Mouse (Mus musculus) left cerebral cortex, adult 18-20 months (tissue): Measurements from ENCODE around the gene Rilp. TPM values are rescaled to one million over a fixed set of nuclear protein-coding genes. Genes with fewer than 3 reads are reported as not detected.

Experiments
- DNase-seq, 2 experiments: peaks; one replicate each; pipeline ENCODE4 v3.0.0; 2021 to 2022; ENCODE audit warnings: low spot score in 2 of 2, mixed read lengths in 1 of 2
- long read RNA-seq, 2 experiments: library from polyadenylated mRNA; stranded (forward); transcript quantifications; one replicate each; pipeline ENCODE4 v2.0.0; 2021
- total RNA-seq, 2 experiments: library from RNA; stranded (reverse); gene quantifications; 2 replicates each; pipeline ENCODE4 v1.2.3; 2021

The Rilp gene
- 1 to 10 TPM; 1.6 to 1.8 TPM for total RNA-seq
- long read RNA-seq, experiment 1, partial matches to known transcripts: 0 of 4 reads
- long read RNA-seq, experiment 1, other reads (novel, unspliced or antisense): 2 of 4 reads
- long read RNA-seq, experiment 2, partial matches to known transcripts: 0 of 3 reads
- long read RNA-seq, experiment 2, other reads (novel, unspliced or antisense): 0 of 3 reads

GRCm38 (mm10) chr11:75509741-75510626, at the start of gene Rilp:
Rilp (plus strand) TSS chr11:75510094.
- DNase-seq: no peak

- DNase-seq: peak; percentile 87
Observed at GRCm38 (mm10) chr11:75460103-75460843, 49.6 kb upstream of the Rilp start.

DNA sequence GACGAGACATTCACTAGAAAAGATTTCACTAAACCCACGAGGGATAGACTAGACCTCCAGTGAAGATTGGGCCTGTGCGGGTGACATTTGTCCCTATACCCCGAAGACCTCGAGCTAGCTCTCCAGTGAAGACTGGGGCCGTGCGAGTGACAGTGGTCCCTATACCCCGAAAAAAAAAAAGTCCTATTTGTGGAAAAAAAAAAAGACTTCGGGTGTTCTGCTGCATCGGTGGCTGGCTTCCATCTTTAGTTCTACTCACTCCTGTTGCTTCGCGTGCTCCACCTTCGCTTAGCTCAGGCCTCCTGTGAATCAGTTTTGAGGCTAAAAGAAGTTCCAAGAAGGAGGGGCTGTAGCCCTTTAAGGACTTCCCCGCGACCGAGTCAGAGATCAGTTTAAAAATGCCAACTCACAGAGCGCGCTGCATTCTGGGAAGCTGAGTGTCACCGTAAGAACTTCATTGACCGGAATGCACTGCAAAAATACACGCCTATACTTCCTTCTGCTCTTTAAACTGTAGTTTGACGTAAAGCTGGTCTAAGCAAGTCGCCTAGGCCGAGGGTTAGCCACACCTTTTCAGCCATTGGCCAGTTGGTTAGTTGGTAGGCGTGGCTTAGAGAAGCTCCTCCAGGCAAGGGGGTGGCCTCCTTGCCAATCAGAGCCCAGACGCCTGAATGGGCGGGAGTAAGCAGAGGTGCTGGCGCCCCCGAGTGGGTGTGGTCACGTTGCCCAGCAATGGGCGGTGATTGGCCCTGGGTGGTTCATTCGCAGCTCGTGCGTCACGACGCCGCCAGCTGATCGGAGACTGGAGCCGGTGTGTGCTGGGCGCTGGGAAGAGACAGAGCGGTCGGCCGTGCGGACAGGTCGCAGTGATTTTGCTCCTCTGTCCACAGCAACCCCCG, 48.8 kb upstream of the Rilp start, which contains the start of gene Tlcd2:
Tlcd2 (plus strand) TSS at position 872 of the 899 bp plus-strand sequence.
- peak; percentile 98 to 99 for DNase-seq

DNA sequence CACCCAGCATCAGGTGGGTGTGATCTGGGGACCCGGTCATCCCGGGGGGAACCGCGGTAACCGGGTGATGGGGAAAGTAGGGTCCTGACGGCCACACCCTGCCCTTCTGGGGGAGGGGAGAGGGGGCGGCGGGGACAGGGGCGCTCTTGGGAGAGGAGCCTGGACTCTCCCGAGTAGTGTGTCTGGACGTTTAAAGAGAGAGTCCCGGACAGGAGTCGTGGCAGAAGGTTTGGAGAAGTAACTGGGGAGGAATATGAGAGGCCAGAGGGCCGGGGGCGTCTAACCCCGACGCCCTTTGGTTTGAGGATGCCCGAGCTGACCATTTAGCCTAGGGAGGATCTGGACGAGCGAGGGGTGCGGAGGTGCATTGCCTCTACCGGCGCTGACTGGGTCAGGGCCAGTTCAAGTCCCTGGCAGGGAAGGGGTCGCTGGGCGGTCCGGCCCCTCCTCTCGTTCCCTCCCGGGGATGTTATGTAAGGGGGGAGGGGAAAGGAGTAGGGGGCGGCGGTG, 48.1 kb upstream of the Rilp start:
- no peak for DNase-seq

GRCm38 (mm10) chr11:75462253-75462783, 47.6 kb upstream of the Rilp start:
- DNase-seq: peak in 1 of 2 experiments; percentile 36

- DNase-seq: peak; percentile 51 to 60
Observed at GRCm38 (mm10) chr11:75462865-75463336, 47.0 kb upstream of the Rilp start.

- DNase-seq: no peak
Observed at GRCm38 (mm10) chr11:75463624-75464023, 46.3 kb upstream of the Rilp start.

- DNase-seq: no peak
Observed at GRCm38 (mm10) chr11:75464417-75464816, 45.5 kb upstream of the Rilp start.

GRCm38 (mm10) chr11:75465051-75465450, 44.8 kb upstream of the Rilp start:
- no peak for DNase-seq

- DNase-seq: no peak
Observed at GRCm38 (mm10) chr11:75466731-75467505, 43.0 kb upstream of the Rilp start.

DNA sequence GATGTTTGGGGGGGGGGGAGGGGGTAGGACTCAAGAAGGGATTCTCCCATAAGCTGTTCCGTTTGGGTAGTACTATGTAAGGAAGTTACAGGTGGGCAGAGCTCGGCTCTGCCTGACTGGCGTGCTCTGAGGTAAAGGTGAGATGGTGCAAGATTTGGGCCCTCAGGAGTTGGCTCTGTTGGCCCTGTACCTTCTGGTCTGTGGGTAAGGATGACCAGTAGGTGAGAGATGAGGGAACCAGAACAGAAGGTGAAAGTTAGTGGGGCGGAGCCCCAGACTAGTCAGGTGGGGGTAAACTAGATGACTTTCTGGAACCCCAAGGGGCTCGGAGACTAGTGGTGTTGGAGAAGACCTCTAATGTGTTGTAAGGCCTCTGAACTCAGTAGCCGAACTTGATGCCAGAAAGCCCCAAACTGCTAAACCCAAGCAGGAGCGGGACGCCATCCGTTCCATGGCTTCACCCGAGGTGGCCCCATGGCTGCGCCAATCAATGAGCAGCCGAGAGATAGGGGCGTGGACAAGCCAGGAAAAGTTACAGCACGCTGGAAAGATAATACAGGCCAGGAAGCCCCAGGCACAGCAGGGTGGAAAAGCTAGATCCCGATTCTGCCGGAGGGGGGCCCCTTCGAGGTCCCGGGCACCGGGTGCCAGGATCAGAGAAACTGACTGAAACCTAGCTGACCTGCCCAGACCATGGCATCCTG, 42.2 kb upstream of the Rilp start:
- no peak for DNase-seq

DNA sequence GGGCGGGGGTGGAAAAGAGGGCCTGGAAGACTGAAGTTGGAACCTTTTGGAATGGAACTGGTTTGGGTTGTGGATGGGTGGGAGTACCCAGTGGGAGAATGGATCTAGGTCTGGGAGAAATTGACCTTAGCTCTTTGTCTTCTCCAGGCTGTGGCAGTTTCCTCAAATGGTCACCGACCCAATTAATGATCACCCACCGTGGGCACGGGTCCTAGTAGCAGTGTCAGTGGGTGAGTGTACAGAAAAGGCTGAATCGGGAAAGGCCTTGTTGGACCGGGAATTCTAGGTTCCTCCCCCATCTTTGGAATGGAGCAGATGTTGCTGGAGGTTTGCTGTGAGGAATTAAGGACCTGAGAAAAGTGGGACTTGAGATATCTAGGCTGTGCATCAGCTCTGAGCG, 41.5 kb upstream of the Rilp start:
- no peak for DNase-seq

- DNase-seq: no peak
Observed at GRCm38 (mm10) chr11:75469261-75469660, 40.6 kb upstream of the Rilp start.

- DNase-seq: no peak
Observed at GRCm38 (mm10) chr11:75470675-75471074, 39.2 kb upstream of the Rilp start.

GRCm38 (mm10) chr11:75472469-75473081, 37.3 kb upstream of the Rilp start:
- DNase-seq: no peak

- no peak for DNase-seq
Observed at GRCm38 (mm10) chr11:75473376-75473775, 36.5 kb upstream of the Rilp start.

DNA sequence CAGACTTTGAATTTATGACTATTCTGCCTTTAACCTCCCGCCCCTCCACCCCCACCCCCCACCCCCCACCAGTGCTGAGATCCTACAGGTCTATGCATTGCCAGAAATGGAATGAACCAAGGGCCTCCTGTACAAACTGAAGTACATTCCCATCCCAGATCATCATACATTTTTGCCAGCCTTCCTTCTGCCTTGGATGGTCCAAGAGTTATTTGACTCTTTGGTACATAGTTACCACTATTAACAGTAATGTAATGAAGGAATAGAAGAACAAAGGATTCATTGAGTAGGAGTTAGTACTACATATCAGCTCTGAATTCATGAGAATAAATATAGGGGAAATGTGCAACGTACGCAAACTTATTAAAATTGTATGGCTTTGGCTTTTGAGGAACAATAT, 23.7 kb upstream of the Rilp start:
- DNase-seq: no peak

DNA sequence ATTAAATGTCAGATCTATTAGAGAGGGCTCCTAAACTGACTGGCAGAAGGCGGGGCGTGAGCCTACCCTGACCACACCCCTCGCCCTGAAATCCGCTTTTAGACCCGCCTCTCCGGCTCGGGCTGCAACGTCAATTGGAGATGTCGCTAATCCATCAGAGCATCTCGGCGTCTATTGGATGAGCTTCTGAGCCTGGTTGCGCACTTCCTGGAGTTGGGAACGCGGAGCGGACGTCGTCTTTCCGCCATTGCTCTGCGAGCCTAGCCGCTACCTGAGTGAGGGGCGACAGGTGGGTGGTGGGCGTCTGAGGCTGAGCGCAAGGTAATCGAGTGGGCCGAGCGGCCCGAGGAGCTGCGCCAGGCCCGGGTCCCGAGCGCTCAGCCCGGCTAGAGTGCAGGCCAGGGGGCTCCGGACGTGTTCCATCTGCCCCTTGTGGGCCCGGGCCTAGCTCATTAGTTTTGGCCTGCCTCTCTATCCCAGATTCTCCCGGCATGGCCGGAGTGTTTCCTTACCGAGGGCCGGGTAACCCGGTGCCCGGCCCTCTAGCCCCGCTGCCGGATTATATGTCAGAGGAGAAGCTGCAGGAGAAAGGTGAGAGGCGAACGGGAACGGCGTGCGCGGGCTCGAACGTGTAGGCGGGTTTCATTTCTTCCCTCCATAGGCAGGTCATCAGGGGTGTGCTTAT, 23.2 kb upstream of the Rilp start, which contains the start of gene Prpf8:
Prpf8 (plus strand) TSS at position 216 of the 685 bp plus-strand sequence.
- peak; percentile 95 to 98 for DNase-seq
